Mouse (Mus musculus): ENCODE measurements around the gene Ccr2.
"Not testable (repeated sequence)": the region's sequence is repeated elsewhere in the genome, so short reads cannot be mapped to it uniquely, and the experiment has no call there.

The Ccr2 gene

GRCm38 (mm10) chr9:124118489-124118888 is 16.7 kb downstream of the Ccr2 start:
- in situ Hi-C loops (cut with MseI, MboI) = no loop called here

- in situ Hi-C loops (cut with MseI, MboI) = no loop called here
Observed at GRCm38 (mm10) chr9:124121387-124122184, 19.8 kb downstream of the Ccr2 start, which contains the start of gene Ccr5. TSS of gene Ccr5 (plus strand) at chr9:124121543.

GRCm38 (mm10) chr9:124125576-124125975 is 23.8 kb downstream of the Ccr2 start:
- in situ Hi-C loops (cut with MseI, MboI) = no loop called here

DNA sequence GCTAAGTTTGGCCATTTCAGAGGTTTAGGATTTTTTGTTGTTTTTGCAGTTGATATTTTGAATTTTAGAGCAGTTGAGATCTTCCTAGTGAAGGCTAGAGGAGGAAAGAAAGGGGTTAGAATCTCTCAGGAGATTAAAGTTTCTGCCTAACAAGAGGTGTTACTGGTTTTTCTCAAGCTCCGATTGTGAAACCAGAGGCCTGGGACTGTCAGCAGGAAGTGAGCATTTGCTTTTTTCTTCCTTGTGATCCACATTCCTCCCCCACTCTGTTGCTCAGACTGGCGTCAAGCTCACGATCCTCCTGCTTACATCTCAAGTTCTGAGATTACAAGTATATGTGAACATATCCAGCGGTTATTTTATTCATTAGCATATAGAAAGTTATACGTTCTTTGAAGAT is 24.6 kb downstream of the Ccr2 start:
- in situ Hi-C loops (cut with MseI, MboI) = no loop called here

- in situ Hi-C loops (cut with MseI, MboI) = no loop called here
Observed at GRCm38 (mm10) chr9:124127412-124127811, 25.7 kb downstream of the Ccr2 start.

DNA sequence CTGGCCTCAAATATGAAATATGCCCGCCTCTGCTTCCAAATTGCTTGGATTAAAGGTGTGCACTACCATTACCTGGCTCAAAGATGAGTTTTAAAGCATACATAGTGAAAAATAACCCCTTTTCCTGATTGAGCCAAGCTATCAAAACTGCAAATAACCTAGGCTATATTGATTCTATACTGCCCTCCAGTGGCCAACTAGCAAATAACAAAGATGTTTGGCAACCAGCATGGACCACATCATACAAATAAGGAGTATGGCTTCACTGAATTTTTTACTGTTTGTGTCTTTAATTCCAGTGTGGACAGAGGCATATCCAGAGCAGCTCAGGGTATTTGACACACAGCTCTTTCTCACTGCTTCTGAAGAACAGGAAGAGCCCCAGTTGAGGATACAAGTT is 26.6 kb downstream of the Ccr2 start:
- in situ Hi-C loops (cut with MseI, MboI) = no loop called here

- in situ Hi-C loops (cut with MseI, MboI) = not testable (repeated sequence)
Observed at GRCm38 (mm10) chr9:124132899-124133298, 31.1 kb downstream of the Ccr2 start.

DNA sequence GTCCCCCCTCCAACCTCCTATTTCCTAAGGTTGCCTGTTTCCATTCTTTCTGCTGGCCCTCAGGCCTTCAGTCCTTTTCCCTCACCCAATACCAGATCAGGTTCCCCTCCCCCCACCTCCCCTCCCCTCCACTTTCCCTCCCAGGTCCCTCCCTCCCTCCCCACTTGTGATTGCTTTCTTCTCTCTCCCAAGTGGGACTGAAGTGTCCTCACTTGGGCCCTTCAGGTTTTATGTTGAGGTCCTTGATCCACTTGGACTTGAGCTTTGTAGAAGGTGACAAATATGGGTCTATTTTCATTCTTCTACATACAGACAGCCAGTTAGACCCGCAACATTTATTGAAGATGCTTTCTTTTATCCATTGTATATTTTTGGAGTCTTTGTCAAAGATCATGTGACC is 33.2 kb downstream of the Ccr2 start:
- in situ Hi-C loops (cut with MseI, MboI) = not testable (repeated sequence)

DNA sequence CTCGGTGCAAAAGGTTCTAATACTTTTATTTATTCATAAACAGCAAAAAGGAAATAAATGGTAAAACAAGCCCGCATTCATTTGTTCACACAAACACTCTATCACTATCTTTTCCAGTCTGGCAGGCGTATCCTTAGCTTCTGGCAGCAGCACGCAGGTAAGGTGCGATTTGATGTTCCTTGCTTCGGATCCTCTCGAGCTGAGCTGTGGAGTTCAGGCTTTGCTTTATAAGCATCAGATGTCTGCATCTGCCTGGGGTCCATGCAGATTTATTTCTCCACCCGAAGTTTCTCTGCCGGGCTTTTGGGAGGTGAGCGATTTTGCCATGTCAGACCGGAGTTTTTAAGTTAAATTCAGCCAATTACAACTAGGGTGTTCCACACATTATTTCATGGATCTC is 35.9 kb downstream of the Ccr2 start:
- in situ Hi-C loops (cut with MseI, MboI) = no loop called here

- in situ Hi-C loops (cut with MseI, MboI) = no loop called here
Observed at GRCm38 (mm10) chr9:124138055-124138775, 36.5 kb downstream of the Ccr2 start.

- in situ Hi-C loops (cut with MseI, MboI) = no loop called here
Observed at GRCm38 (mm10) chr9:124143678-124144077, 41.9 kb downstream of the Ccr2 start.

DNA sequence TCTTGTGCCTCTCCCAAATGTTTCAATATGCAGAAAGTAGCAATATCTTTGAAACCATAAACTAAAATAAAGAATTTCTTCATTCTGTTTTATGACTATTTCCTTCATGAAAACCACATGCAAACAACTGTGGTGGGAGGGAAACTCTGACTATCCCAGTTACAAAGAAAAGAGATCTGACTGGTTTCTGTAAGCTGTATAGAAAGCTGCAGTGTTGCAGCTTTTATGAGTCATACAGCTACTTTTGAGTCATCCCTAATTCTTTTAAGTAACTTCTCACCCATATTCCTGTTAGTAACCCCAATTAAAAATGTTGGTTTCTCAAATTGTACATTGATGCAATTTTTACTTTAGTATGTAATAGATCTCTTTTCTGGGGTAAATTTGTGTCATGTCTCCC is 44.6 kb downstream of the Ccr2 start:
- in situ Hi-C loops (cut with MseI, MboI) = no loop called here

All from mouse trophoblast stem cell (cell line).